Mouse (Mus musculus) ovary, adult 18-20 months (tissue): ENCODE measurements around the gene Plekhb2.
A peak's percentile ranks its signal among the peaks of the same experiment; 100 is the strongest.

Experiments used
- DNase-seq: peaks from one replicate; pipeline ENCODE4 v3.0.0; 2022; ENCODE audit warnings: low spot score, mixed read lengths

Plekhb2 gene

GRCm38 (mm10) chr1:34831381-34831780 lies 18.4 kb upstream of the Plekhb2 start:
- no peak for DNase-seq

GRCm38 (mm10) chr1:34834904-34835303 lies 14.9 kb upstream of the Plekhb2 start:
- no peak for DNase-seq

GRCm38 (mm10) chr1:34837951-34838689 lies 11.7 kb upstream of the Plekhb2 start:
- DNase-seq, result no peak

GRCm38 (mm10) chr1:34839241-34839640 lies 10.5 kb upstream of the Plekhb2 start:
- DNase-seq, result no peak

GRCm38 (mm10) chr1:34841709-34842388 lies 7.9 kb upstream of the Plekhb2 start:
- no peak for DNase-seq

- no peak for DNase-seq
Measured at GRCm38 (mm10) chr1:34842389-34842861, 7.4 kb upstream of the Plekhb2 start.

- peak; percentile 78 for DNase-seq
Measured at GRCm38 (mm10) chr1:34842887-34843618, 6.7 kb upstream of the Plekhb2 start, which contains the start of gene Fam168b. Fam168b (minus strand) TSS chr1:34843065.

- no peak for DNase-seq
Measured at GRCm38 (mm10) chr1:34847070-34847469, 2.7 kb upstream of the Plekhb2 start.

- no peak for DNase-seq
Measured at GRCm38 (mm10) chr1:34850343-34851136, 764 bp downstream of the Plekhb2 start.

- no peak for DNase-seq
Measured at GRCm38 (mm10) chr1:34851562-34851961, 1.8 kb downstream of the Plekhb2 start.

- DNase-seq, result no peak
Measured at GRCm38 (mm10) chr1:34852116-34852878, 2.5 kb downstream of the Plekhb2 start.

GRCm38 (mm10) chr1:34853786-34854185 lies 4.0 kb downstream of the Plekhb2 start:
- no peak for DNase-seq

GRCm38 (mm10) chr1:34855056-34855739 lies 5.4 kb downstream of the Plekhb2 start:
- no peak for DNase-seq

GRCm38 (mm10) chr1:34858671-34859070 lies 8.9 kb downstream of the Plekhb2 start:
- no peak for DNase-seq

GRCm38 (mm10) chr1:34859761-34860160 lies 10.0 kb downstream of the Plekhb2 start:
- DNase-seq, result no peak

GRCm38 (mm10) chr1:34860205-34860604 lies 10.4 kb downstream of the Plekhb2 start:
- DNase-seq, result no peak

- no peak for DNase-seq
Measured at GRCm38 (mm10) chr1:34862877-34863276, 13.1 kb downstream of the Plekhb2 start.

- no peak for DNase-seq
Measured at GRCm38 (mm10) chr1:34863323-34863722, 13.5 kb downstream of the Plekhb2 start.

- no peak for DNase-seq
Measured at GRCm38 (mm10) chr1:34864243-34864642, 14.5 kb downstream of the Plekhb2 start.

- no peak for DNase-seq
Measured at GRCm38 (mm10) chr1:34865866-34866265, 16.1 kb downstream of the Plekhb2 start.
